8 mouse cellular contexts compared by ENCODE assay signal in the genomic region with DNA sequence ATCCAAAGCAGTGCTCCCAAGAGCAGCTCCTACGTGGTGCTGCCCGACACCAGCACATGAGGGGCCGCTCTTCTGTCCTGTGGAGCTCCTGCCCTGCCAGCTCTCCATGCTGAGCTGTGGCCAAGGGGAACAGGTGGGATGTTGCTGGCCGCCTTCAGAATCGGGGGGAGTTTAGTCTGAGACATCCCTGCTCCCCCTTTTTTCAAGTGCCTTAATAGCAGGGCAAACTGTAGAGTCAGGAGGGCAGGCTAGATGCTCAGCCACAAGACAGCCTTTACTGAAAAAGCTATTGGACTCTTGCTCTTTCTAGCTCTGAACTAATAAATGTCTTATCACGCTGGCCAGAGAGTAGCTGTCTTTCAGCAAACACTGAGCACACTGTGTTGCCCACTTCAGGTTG. TPM values are rescaled to one million over a fixed set of nuclear protein-coding genes. Genes with fewer than 3 reads are reported as not detected.
DNase-seq lines count a peak whose midpoint lies in the region; ATAC-seq and TF ChIP-seq lines count a peak whose summit lies in the region.

No protein-coding gene starts in this region.

- peak overlapping the region; percentile 80; the same call in 1 of the 2 replicates for H3K27ac ChIP-seq in forebrain, embryonic 12.5 days
- no peak overlapping the region for H3K27ac ChIP-seq in forebrain, embryonic 15.5 days (replicated peaks)
- peak overlapping the region; percentile 90 for H3K27ac ChIP-seq in kidney, postnatal 0 days
- peak overlapping the region; percentile 90 for H3K27ac ChIP-seq in heart, postnatal 0 days (ENCODE audit: low read depth)
- peak overlapping the region; percentile 66; the same call in 1 of the 2 replicates for H3K27ac ChIP-seq in liver, embryonic 16.5 days (ENCODE audit: low read length)

- H3K4me1 ChIP-seq in forebrain, embryonic 12.5 days: peaks cover 14% of the 10 kb centered on the region
- H3K4me1 ChIP-seq in forebrain, embryonic 15.5 days: peaks cover 12% of the 10 kb centered on the region
- H3K4me1 ChIP-seq in kidney, postnatal 0 days (replicated peaks; ENCODE audit: insufficient read depth, low read length): peaks cover 13% of the 10 kb centered on the region
- H3K4me1 ChIP-seq in heart, postnatal 0 days (ENCODE audit: control insufficient read depth, insufficient read depth): peaks cover 8% of the 10 kb centered on the region; the same call in 1 of the 2 replicates
- H3K4me1 ChIP-seq in liver, embryonic 16.5 days (ENCODE audit: control insufficient read depth, low read depth, low read length): peaks cover 27% of the 10 kb centered on the region

- H3K9ac ChIP-seq in forebrain, embryonic 12.5 days: no peak overlapping the region
- no peak overlapping the region for H3K9ac ChIP-seq in forebrain, embryonic 15.5 days (replicated peaks)
- no peak overlapping the region for H3K9ac ChIP-seq in kidney, postnatal 0 days (ENCODE audit: low read depth, low read length)
- 0 out of 2 replicates have a peak overlapping the region, but pooled peaks have one; percentile 3 for H3K9ac ChIP-seq in heart, postnatal 0 days (replicated peaks; ENCODE audit: low read depth, low read length)
- H3K9ac ChIP-seq in liver, embryonic 16.5 days (ENCODE audit: low read depth, low read length): no peak overlapping the region

- H3K4me2 ChIP-seq in forebrain, embryonic 12.5 days: no peak overlapping the region
- no peak overlapping the region for H3K4me2 ChIP-seq in forebrain, embryonic 15.5 days (replicated peaks)
- no peak overlapping the region for H3K4me2 ChIP-seq in kidney, postnatal 0 days (ENCODE audit: low read length)
- no peak overlapping the region for H3K4me2 ChIP-seq in heart, postnatal 0 days (ENCODE audit: low read depth, low read length)
- no peak overlapping the region for H3K4me2 ChIP-seq in liver, embryonic 16.5 days (ENCODE audit: low read depth, low read length)

- no peak for TF ChIP-seq CTCF in kidney, postnatal 0 days (IDR thresholded peaks at IDR 0.05; ENCODE audit: low read depth)
- TF ChIP-seq CTCF in heart, postnatal 0 days (IDR thresholded peaks at IDR 0.05; ENCODE audit: low read depth): no peak

- 90% methylated on average over 6 of the region's 6 CpGs for WGBS in forebrain, embryonic 12.5 days
- WGBS in forebrain, embryonic 15.5 days: 96% methylated on average over 6 of the region's 6 CpGs
- WGBS in kidney, postnatal 0 days: 97% methylated on average over 6 of the region's 6 CpGs
- 95% methylated on average over 6 of the region's 6 CpGs for WGBS in heart, postnatal 0 days
- 76% methylated on average over 6 of the region's 6 CpGs for whole genome bisulfite sequencing in liver, embryonic 16.5 days (ENCODE audit: insufficient replicate concordance)

- H3K9me3 ChIP-seq in forebrain, embryonic 12.5 days: no peaks in the 10 kb centered on the region
- no peaks in the 10 kb centered on the region for H3K9me3 ChIP-seq in forebrain, embryonic 15.5 days
- no peaks in the 10 kb centered on the region for H3K9me3 ChIP-seq in kidney, postnatal 0 days (replicated peaks; ENCODE audit: low read length)
- H3K9me3 ChIP-seq in heart, postnatal 0 days (replicated peaks; ENCODE audit: control insufficient read depth, low read length): no peaks in the 10 kb centered on the region
- no peaks in the 10 kb centered on the region for H3K9me3 ChIP-seq in liver, embryonic 16.5 days (replicated peaks; ENCODE audit: control insufficient read depth, low read length)

- no peak for ATAC-seq in forebrain, embryonic 12.5 days (ENCODE audit: low FRiP score)
- no peak for ATAC-seq in forebrain, embryonic 15.5 days (replicated peaks)
- no peak for ATAC-seq in kidney, postnatal 0 days (replicated peaks; ENCODE audit: low FRiP score, low read depth)
- no peak for ATAC-seq in heart, postnatal 0 days (ENCODE audit: insufficient read depth, low read depth)
- no peak for ATAC-seq in liver, embryonic 16.5 days (ENCODE audit: low read depth)

- TF ChIP-seq EP300 in heart, postnatal 0 days (IDR thresholded peaks at IDR 0.05; ENCODE audit: low read depth): no peak

- no peak for DNase-seq in kidney, postnatal 0 days (ENCODE audit: low spot score)
- no peak for DNase-seq in kidney, adult 8-10 months
- no peak for DNase-seq in heart, postnatal 0 days (ENCODE audit: low spot score)
- DNase-seq in ovary, postnatal 36 days (ENCODE audit: low spot score): no peak
- DNase-seq in retina, postnatal 1 day: no peak

- no peak overlapping the region for H3K4me3 ChIP-seq in forebrain, embryonic 12.5 days (replicated peaks)
- no peak overlapping the region for H3K4me3 ChIP-seq in forebrain, embryonic 15.5 days
- H3K4me3 ChIP-seq in kidney, postnatal 0 days (replicated peaks; ENCODE audit: low read depth, low read length): no peak overlapping the region
- no peak overlapping the region for H3K4me3 ChIP-seq in heart, postnatal 0 days (ENCODE audit: low read depth, low read length)
- H3K4me3 ChIP-seq in liver, embryonic 16.5 days (ENCODE audit: low read depth, low read length): no peak overlapping the region

- peaks cover 64% of the 10 kb centered on the region for H3K36me3 ChIP-seq in forebrain, embryonic 12.5 days (replicated peaks)
- peaks cover 45% of the 10 kb centered on the region for H3K36me3 ChIP-seq in forebrain, embryonic 15.5 days
- H3K36me3 ChIP-seq in kidney, postnatal 0 days (ENCODE audit: insufficient read depth, low read length): peaks cover 59% of the 10 kb centered on the region
- peaks cover 75% of the 10 kb centered on the region for H3K36me3 ChIP-seq in heart, postnatal 0 days (replicated peaks; ENCODE audit: control insufficient read depth, insufficient read depth, low read length)
- peaks cover 43% of the 10 kb centered on the region for H3K36me3 ChIP-seq in liver, embryonic 16.5 days (ENCODE audit: control insufficient read depth, insufficient read depth)

- peaks cover 19% of the 10 kb centered on the region for H3K27me3 ChIP-seq in forebrain, embryonic 12.5 days
- H3K27me3 ChIP-seq in forebrain, embryonic 15.5 days: peaks cover 1% of the 10 kb centered on the region; the same call in 1 of the 2 replicates
- H3K27me3 ChIP-seq in kidney, postnatal 0 days (ENCODE audit: insufficient read depth, low read length): no peaks in the 10 kb centered on the region
- no peaks in the 10 kb centered on the region for H3K27me3 ChIP-seq in heart, postnatal 0 days (ENCODE audit: control insufficient read depth, insufficient read depth, low read length)
- H3K27me3 ChIP-seq in liver, embryonic 16.5 days (ENCODE audit: control insufficient read depth, insufficient read depth, low read depth, low read length): no peaks in the 10 kb centered on the region

RNA-seq across cellular contexts. Expression of gene Rela, which starts 10.5 kb away (rescaled TPM):
- polyA plus RNA-seq in forebrain, embryonic 12.5 days (2016; fragmentation: Nextera tagmentation; extraction: Ambion mirVana): 34.1 and 36.9 TPM in 2 replicates
- 34.7 and 38.3 TPM in 2 replicates for polyA plus RNA-seq in forebrain, embryonic 15.5 days (2015; fragmentation: Nextera tagmentation; extraction: Ambion mirVana)
- 42.6 and 45.5 TPM in 2 replicates for polyA plus RNA-seq in kidney, postnatal 0 days (2015; fragmentation: Nextera tagmentation; extraction: Ambion mirVana)
- total RNA-seq in heart, postnatal 0 days (2014; rRNA removed; ENCODE audit: low replicate concordance): 26.3 and 49.5 TPM in 2 replicates
- polyA plus RNA-seq in heart, postnatal 0 days (2015; fragmentation: Nextera tagmentation; extraction: Ambion mirVana): 22.9 and 23.6 TPM in 2 replicates
- 21.6 and 23.6 TPM in 2 replicates for polyA plus RNA-seq in liver, embryonic 16.5 days (2015; fragmentation: Nextera tagmentation; extraction: Ambion mirVana)

RNA-seq across cellular contexts. Expression of gene Sipa1, which starts 15.7 kb away (rescaled TPM):
- polyA plus RNA-seq in forebrain, embryonic 12.5 days (2016; fragmentation: Nextera tagmentation; extraction: Ambion mirVana): 16.3 and 16.8 TPM in 2 replicates
- polyA plus RNA-seq in forebrain, embryonic 15.5 days (2015; fragmentation: Nextera tagmentation; extraction: Ambion mirVana): 14.1 and 15.5 TPM in 2 replicates
- polyA plus RNA-seq in kidney, postnatal 0 days (2015; fragmentation: Nextera tagmentation; extraction: Ambion mirVana): 22.5 and 26.2 TPM in 2 replicates
- total RNA-seq in heart, postnatal 0 days (2014; rRNA removed; ENCODE audit: low replicate concordance): 33.2 and 37.8 TPM in 2 replicates
- polyA plus RNA-seq in heart, postnatal 0 days (2015; fragmentation: Nextera tagmentation; extraction: Ambion mirVana): 12.3 and 14.0 TPM in 2 replicates
- 19.7 and 22.3 TPM in 2 replicates for polyA plus RNA-seq in liver, embryonic 16.5 days (2015; fragmentation: Nextera tagmentation; extraction: Ambion mirVana)

RNA-seq across cellular contexts. Expression of gene Kat5, which starts 37.8 kb away (rescaled TPM):
- 65.7 and 77.2 TPM in 2 replicates for polyA plus RNA-seq in forebrain, embryonic 12.5 days (2016; fragmentation: Nextera tagmentation; extraction: Ambion mirVana)
- 75.9 and 76.9 TPM in 2 replicates for polyA plus RNA-seq in forebrain, embryonic 15.5 days (2015; fragmentation: Nextera tagmentation; extraction: Ambion mirVana)
- 54.0 and 56.5 TPM in 2 replicates for polyA plus RNA-seq in kidney, postnatal 0 days (2015; fragmentation: Nextera tagmentation; extraction: Ambion mirVana)
- 55.4 and 164 TPM in 2 replicates for total RNA-seq in heart, postnatal 0 days (2014; rRNA removed; ENCODE audit: low replicate concordance)
- polyA plus RNA-seq in heart, postnatal 0 days (2015; fragmentation: Nextera tagmentation; extraction: Ambion mirVana): 27.0 and 29.7 TPM in 2 replicates
- polyA plus RNA-seq in liver, embryonic 16.5 days (2015; fragmentation: Nextera tagmentation; extraction: Ambion mirVana): 15.9 and 16.4 TPM in 2 replicates

RNA-seq across cellular contexts. Expression of gene Map3k11, which starts 40.8 kb away (rescaled TPM):
- 19.2 and 22.2 TPM in 2 replicates for polyA plus RNA-seq in forebrain, embryonic 12.5 days (2016; fragmentation: Nextera tagmentation; extraction: Ambion mirVana)
- 12.2 and 13.0 TPM in 2 replicates for polyA plus RNA-seq in forebrain, embryonic 15.5 days (2015; fragmentation: Nextera tagmentation; extraction: Ambion mirVana)
- 35.4 and 39.8 TPM in 2 replicates for polyA plus RNA-seq in kidney, postnatal 0 days (2015; fragmentation: Nextera tagmentation; extraction: Ambion mirVana)
- 43.5 and 51.5 TPM in 2 replicates for total RNA-seq in heart, postnatal 0 days (2014; rRNA removed; ENCODE audit: low replicate concordance)
- polyA plus RNA-seq in heart, postnatal 0 days (2015; fragmentation: Nextera tagmentation; extraction: Ambion mirVana): 16.3 and 17.0 TPM in 2 replicates
- polyA plus RNA-seq in liver, embryonic 16.5 days (2015; fragmentation: Nextera tagmentation; extraction: Ambion mirVana): 12.9 and 15.2 TPM in 2 replicates

RNA-seq across cellular contexts. Expression of gene Pcnx3, which starts 40.9 kb away (rescaled TPM):
- 32.4 and 35.1 TPM in 2 replicates for polyA plus RNA-seq in forebrain, embryonic 12.5 days (2016; fragmentation: Nextera tagmentation; extraction: Ambion mirVana)
- polyA plus RNA-seq in forebrain, embryonic 15.5 days (2015; fragmentation: Nextera tagmentation; extraction: Ambion mirVana): 27.6 and 29.1 TPM in 2 replicates
- polyA plus RNA-seq in kidney, postnatal 0 days (2015; fragmentation: Nextera tagmentation; extraction: Ambion mirVana): 14.8 and 15.0 TPM in 2 replicates
- total RNA-seq in heart, postnatal 0 days (2014; rRNA removed; ENCODE audit: low replicate concordance): 27.0 and 35.9 TPM in 2 replicates
- 6.1 and 6.7 TPM in 2 replicates for polyA plus RNA-seq in heart, postnatal 0 days (2015; fragmentation: Nextera tagmentation; extraction: Ambion mirVana)
- 8.2 and 9.7 TPM in 2 replicates for polyA plus RNA-seq in liver, embryonic 16.5 days (2015; fragmentation: Nextera tagmentation; extraction: Ambion mirVana)
